Mouse (Mus musculus) thymus, adult 2 months (tissue): Measurements from ENCODE around the gene Stxbp1.

ENCODE experiments used
- CTCF ChIP-seq: fragments of 200-500 bp; IDR thresholded peaks from 2 replicates; pipeline ENCODE4 v1.5.1; 2012; ENCODE audit warnings: mild to moderate bottlenecking, control low read depth, low read length, moderate library complexity, borderline replicate concordance; ENCODE audit not compliant: control insufficient read depth, poor library complexity, insufficient read depth; ENCODE audit errors: extremely low read depth
- POLR2A ChIP-seq: fragments of 200-500 bp; IDR thresholded peaks from 2 replicates; pipeline ENCODE4 v1.6.1; 2012; ENCODE audit warnings: mild to moderate bottlenecking, low read length, control low read depth, moderate library complexity; ENCODE audit not compliant: control insufficient read depth, poor library complexity, insufficient read depth; ENCODE audit errors: extremely low read depth

- TF ChIP-seq CTCF (no peak), POLR2A (no peak)
Measured at GRCm38 (mm10) chr2:32750199-32750598, 96.8 kb downstream of the Stxbp1 start.
